Mouse (Mus musculus): ENCODE measurements around the gene Vwde.

Vwde gene

DNA sequence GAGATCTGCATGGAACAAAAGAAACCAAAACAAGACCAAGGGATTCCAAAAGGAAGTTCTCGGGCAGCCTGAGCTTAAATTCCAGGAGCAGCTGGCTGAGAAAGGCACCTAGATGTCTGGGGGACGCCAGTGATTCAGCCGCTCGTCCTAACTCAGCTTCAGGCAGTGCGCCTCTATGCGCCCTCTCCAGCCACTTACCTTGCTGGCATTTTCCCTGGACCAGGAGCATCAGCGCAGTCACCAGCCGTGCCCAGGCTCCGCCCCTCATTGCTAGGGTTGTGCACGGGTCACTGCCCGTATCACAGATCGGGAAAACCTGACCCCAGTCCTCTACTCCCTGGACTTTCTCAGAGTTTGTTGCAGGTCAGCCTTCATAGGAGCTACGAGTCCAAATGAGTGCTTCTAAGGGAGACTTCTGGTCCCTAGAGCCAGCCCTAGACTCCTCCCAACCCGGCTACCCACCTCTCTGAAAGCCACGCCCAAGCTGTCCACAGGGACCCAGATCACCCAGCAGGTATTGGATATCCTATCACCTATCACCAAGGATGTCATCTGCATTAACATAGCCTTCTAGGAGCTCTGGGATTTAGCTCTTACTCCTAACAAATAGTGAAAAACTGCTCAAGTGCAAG lies at the start of gene Vwde:
Gene Vwde, minus strand, starts transcription at position 370 of the 632 bp plus-strand sequence.
- POLR2A ChIA-PET, result interaction anchor here in 2 of 4 experiments (0.6 to 1.0 kb wide), 2 partner anchors 24 to 843 kb away, joined by 3 to 4 read pairs; no protein-coding TSS in a partner anchor
- CTCF ChIA-PET, result no interaction called here

DNA sequence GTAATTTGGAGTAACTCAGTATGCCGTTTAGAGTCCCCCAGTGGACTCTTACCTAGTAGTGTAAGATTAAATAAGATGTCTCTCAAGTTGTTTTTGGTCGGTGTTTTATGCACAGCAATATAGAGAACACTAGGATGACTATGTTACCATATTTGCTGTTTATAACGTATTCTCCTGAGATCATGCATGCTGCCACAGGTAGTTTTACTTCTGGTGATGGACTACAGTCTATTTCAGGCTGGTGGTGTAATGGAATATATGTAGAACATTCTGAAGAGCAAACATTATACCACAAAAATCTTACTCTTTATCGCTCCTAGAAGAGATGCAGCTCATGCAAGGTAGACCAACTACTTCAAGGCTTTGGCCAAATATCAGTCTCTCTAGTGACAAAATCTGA lies 30.6 kb upstream of the Vwde start:
- ChIA-PET CTCF (no interaction called here), POLR2A (no interaction called here)

DNA sequence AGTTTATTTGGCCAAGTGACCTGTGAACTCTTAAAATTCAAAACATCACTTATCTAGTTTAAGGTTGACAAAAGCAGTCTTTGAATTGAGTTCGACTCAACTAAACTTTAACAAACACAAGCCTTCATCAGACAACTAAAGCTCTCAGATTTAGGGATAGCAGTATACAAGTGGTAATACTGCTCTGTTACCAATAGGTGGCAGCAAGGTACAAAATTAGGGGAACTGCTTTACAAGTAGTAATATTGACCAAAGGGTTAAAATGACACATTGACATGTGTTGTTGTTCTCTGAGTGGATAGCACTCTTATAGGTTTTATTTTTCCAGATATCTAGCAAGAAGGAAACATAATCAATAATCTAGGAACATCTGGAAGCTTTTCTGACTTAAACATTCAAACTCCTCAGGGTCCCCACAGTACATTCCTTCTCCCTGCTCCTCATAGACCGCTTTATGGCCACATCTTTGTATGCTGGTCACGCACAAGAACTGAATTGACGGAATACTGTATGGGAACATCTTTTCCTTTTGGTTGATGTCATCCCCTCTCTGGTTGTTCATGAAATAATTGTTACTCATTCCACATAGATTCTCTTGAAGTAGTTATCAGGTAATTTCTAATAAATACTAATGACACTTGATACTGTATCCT lies 23.7 kb upstream of the Vwde start:
- ChIA-PET POLR2A (interaction anchor here in 1 of 4 experiments (1.0 kb wide), 1 partner anchor 24 kb away, joined by 3 read pairs; no protein-coding TSS in a partner anchor), CTCF (interaction anchor here in 3 of 4 experiments (0.5 to 0.6 kb wide), 3 partner anchors 13 to 933 kb away, joined by 3 to 4 read pairs (median 3); no protein-coding TSS in a partner anchor)

DNA sequence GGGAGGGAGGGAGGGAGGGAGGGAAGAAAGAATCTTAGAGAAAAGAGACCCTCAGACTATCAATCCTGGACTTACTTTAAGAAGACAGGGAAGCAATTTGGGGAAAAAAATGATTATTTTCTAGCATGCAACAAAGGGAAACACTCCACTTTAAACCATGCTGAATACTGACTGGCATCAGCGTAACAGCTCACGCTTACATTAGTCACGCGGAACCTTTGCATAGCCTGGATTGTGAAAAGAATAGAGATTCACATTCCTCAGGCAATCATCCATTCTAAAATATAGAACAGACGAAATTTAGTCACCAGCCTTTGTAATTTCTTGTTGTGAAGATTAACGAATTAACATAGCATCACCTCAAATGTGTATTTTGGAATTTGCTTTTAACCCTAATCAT lies 18.6 kb downstream of the Vwde start:
- POLR2A ChIA-PET, result interaction anchor here in 1 of 4 experiments (0.6 kb wide), 1 partner anchor 436 kb away, joined by 4 read pairs; no protein-coding TSS in a partner anchor
- CTCF ChIA-PET, result no interaction called here

DNA sequence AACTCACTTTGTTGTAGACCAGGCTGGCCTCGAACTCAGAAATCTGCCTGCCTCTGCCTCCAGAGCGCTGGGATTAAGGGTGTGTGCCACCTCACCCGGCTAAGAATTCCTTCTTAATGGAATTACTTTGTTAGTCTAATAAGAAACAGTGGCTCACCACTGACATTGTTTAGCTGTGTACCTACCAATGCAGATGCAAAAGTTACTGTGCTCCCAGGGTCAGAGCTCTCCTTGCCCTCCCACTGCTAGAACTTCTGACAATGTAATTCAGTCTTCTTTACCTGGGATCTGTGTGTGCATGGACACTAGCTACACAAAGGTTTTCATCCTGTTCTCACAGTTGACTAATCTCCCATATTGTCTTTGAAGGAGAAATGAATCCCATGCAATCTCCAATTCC lies 27.3 kb downstream of the Vwde start:
- POLR2A ChIA-PET, result interaction anchor here in 2 of 4 experiments (0.7 to 1.2 kb wide), 3 partner anchors 12 to 645 kb away, joined by 3 to 5 read pairs (median 4); no protein-coding TSS in a partner anchor

DNA sequence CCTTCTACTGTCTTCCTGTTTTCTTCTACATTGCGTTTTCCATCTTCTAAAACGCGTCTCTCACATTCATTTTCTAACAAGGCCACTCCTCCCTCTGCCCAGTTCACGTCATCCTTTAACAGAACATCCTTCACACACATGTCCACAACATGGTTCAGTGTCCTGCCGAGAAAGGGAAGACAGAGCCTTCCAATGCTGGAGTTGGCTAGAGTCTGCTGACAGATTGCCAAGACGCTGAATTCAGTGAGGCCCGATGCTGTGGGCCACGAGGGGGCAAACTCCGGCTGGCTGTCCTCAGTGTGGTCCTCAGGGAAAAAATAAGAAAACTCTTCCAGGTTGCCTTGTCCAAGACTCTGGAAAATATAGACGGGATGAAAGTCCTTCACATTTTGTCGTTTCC lies 37.9 kb downstream of the Vwde start:
- CTCF ChIA-PET, result no interaction called here
- POLR2A ChIA-PET, result no interaction called here

More for the DNA sequence above, 27.3 kb downstream of the Vwde start:
- CTCF ChIA-PET, result no interaction called here

DNA sequence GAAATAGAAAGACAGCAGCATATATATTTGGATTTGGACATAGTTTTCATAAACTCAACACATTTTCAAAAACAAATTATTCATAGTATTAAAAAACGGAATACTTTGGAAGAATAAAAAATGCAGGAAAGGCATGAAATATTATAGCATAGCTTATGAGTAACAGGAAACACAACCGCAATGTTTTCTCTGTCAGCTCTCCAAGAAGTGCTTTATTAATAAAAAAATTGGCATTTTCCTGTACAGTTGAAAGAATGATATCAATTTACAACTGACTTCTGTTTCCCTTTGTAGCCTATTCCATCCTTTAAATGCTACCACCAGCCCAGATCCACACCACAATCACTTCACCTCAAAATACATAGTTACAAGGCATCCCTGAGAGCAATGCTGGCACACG lies 44.7 kb downstream of the Vwde start:
- POLR2A ChIA-PET, result no interaction called here
- CTCF ChIA-PET, result no interaction called here

DNA sequence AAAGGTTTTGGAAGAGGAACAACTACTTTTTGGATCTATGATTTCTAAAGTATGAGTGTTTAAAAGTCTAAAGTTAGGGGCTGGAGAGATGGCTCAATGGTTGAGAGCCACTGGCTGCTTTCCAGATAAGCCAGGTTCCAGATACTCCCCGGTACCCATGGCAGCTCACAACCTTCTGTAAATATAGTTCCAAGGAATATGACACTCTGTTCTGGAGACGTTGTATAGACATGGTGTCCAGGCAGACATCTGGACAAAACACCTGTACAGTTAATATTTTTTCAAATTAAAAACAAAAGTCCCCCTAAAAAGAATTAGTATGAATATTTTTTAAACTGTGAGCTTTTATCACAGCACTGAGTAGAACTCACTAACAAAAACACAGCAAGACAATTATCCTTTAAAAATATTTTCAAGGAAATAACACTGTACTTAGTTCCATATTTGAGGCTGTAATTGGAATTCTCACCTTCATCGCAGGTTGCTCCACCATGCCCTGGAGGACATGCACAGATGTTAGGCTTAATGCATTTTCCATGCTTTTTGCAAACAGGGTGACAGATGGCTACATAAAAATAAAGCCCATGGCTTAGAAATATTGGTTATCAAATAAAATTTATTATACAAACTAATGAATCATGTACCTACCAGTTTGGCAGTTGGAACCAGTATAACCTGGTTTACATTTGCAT lies 55.2 kb downstream of the Vwde start:
- POLR2A ChIA-PET, result no interaction called here
- CTCF ChIA-PET, result no interaction called here

DNA sequence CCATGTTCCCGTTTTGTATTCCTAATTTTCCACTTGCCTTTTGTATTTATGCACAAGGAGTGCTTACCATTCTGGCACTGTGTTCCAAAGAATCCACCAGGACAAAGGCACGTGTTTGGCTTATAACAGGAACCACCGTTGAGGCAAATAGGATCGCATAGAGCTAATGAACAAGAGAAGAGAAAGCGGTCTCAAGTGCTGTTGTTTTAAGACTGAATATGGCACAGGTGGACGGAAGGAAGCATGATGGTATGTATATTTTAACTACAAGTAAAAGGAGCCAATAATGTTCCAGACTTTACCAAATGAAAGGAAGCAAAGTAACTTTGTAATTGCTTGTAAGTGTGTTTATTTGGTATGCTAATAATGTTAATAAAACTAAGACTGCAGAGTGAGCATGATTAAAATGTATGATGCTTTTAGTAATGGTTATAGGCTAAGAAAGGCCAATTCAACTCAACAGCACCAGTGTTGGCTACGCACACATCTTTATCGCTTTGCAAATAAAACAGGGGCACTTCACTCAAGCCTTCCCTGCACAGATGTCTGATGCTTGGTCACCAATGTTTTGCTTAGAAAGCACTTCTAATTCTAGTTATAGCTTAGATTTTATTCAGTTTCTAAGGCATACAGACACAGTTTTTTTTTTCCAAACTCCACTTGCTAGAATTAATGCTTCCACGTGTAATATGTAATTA lies 58.4 kb downstream of the Vwde start:
- POLR2A ChIA-PET, result interaction anchor here in 1 of 4 experiments (0.6 kb wide), 1 partner anchor 680 kb away, joined by 3 read pairs; no protein-coding TSS in a partner anchor

DNA sequence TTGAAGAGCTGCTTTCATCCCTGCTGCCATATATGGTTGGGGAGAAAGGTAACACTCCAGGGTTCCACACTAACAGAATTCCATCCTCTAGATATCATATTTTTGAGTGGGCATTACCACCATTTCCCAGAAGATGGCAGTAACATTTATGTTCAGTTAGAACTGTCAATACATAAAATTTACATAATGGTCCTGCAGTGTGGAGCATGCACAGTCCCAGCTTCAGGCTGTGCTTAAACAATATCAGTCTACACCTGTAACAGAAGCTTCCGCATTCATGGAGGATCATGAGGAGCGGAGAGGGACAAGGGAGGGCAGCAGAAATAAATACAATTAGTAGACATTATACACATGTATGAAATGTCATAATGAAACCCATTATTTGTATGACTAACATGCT lies 65.3 kb downstream of the Vwde start:
- POLR2A ChIA-PET, result no interaction called here

More for the DNA sequence above, 58.4 kb downstream of the Vwde start:
- CTCF ChIA-PET, result interaction anchor here in 1 of 4 experiments (0.6 kb wide), 1 partner anchor 32 kb away, joined by 4 read pairs; no protein-coding TSS in a partner anchor

DNA sequence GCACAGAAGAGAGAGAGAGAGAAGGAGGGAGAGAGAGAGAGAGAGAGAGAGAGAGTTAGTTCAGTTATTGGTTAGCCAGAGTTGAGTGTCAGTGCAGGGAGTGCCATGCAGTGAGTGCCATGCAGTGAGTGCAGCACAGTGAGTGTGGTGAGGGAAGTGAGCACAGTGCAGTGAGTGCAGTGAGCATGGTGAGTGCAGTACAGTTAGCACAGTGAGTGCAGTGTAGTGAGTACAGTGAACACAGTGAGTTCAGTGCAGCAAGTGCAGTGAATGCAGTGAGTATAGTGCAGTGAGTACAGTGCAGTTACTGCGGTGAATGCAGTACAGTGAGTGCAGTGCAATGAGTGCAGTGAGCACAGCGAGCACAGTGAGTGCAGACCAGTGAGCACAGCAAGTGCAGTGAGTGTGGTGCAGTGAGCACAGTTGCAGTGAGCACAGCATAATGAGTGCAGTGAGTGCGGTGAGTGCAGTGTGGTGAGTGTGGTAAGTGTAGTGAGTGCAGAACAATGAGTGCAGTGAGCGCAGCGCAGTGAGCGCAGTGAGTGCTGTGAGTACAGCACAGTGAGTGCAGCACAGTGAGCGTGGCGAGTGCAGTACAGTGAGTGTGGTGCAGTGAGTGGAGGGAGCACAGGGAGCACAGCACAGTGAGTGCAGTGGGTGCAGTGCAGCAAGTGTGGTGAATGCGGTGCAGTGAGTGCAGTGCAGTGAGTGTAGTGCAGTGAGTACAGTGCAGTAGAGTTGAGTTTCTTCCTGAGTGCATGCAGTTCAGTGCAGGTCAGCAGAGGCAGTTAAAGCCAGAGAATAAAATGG lies 70.7 kb downstream of the Vwde start:
- ChIA-PET CTCF (no interaction called here), POLR2A (no interaction called here)

More for the DNA sequence above, 65.3 kb downstream of the Vwde start:
- CTCF ChIA-PET, result no interaction called here

DNA sequence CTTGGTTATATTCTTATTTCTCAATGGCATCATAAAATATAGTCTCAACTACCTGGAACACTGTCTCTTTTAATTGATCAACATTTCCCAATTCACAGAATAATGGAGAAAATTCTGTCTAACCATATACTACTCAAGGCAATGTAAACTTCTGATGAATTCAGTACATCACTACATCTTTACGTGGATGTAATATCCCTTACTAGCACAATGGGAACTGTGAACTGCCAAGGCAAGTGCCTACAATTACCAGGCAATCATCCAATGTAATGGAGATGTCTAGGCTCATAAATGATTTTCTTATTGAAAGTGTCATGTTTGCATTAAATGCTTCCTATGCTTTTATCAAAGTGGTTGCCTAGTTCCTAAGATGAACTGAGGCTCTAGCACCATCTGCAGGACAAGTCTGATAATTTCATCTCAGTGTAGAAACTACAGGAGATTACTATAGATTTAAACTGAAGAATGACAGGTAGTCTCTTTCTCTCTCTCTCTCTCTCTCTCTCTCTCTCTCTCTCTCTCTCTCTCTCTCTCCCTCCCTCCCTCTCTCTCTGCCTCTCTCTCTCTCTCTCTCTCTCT lies 72.6 kb downstream of the Vwde start:
- POLR2A ChIA-PET, result no interaction called here
- CTCF ChIA-PET, result no interaction called here

DNA sequence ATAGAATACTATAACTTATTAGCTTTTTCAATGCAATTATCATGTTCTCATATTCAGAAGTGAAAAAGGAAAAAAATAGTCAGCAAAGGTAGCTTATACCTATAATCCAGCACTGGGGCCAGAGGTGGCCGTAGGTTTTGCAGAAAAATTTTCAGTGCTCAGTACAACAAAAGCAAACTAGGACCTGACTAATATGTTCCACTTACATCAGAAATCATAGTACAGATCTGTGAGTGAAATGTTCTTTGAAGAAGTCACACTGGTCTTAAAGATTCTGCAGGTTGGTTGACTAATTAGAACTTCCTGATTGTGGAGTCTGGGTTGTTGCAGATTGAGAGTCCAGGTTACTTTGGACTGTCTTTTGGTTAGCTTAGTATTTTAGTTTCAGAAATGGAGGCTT lies 87.5 kb downstream of the Vwde start:
- POLR2A ChIA-PET, result no interaction called here
- CTCF ChIA-PET, result no interaction called here

DNA sequence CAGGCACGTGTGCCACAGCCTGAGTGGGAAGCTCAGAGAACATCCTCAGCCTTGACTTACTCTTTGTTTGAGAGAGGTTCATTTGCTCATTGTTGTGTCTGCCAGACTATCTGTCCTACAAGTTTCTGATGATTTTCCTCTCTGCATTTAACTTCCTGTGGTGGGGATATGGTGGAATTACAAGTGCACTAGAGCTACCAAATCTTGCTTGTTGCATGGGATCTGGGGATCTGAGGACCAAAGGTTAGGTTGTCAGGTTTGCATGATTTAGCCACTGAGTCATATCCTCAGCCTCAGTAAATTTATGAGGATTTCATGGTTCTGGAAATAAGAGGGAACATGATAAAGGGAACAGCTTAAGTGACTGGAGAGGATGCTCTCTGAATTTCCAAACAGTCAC lies 116.1 kb downstream of the Vwde start:
- POLR2A ChIA-PET, result interaction anchor here in 1 of 4 experiments (0.8 kb wide), 1 partner anchor 21 kb away, joined by 3 read pairs; no protein-coding TSS in a partner anchor
- CTCF ChIA-PET, result no interaction called here

Data from embryonic stem cell, embryonic (primary cell).